Mouse (Mus musculus): ENCODE results near the gene E430018J23Rik. TPM values are rescaled to one million over a fixed set of nuclear protein-coding genes. Genes with fewer than 3 reads are reported as not detected.
"Not testable (repeated sequence)": the region's sequence is repeated elsewhere in the genome, so short reads cannot be mapped to it uniquely, and the experiment has no call there.

The E430018J23Rik gene
- total RNA-seq, 2 experiments from 2014 or later = not detected

DNA sequence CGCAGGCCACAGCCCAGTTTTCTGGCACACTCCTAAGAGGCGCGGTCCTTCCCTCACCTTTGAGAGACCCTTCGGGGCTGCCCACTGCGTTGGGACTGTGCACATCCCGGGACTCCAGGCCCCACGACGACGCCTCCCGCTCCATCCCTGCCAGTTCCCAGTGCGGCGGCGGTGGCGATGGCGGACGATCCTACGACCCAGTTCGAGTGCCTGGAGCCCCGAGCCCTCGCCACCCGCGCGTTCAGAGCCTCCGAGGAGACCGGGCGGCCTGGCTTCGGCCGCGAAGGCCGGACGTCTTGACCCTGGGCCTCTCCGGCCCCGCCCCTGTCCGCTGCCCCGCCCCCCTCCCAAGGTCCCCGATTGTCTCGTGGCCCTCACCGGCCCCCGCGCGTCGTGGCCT, 48.3 kb downstream of the E430018J23Rik start:
- no peak for ATAC-seq (replicated peaks; ENCODE audit: low FRiP score, poor library complexity, severe bottlenecking)

- ATAC-seq (replicated peaks; ENCODE audit: low FRiP score, poor library complexity, severe bottlenecking) = no peak
Measured at GRCm38 (mm10) chr7:127344371-127344770, 49.1 kb downstream of the E430018J23Rik start.

- ATAC-seq (replicated peaks; ENCODE audit: low FRiP score, poor library complexity, severe bottlenecking) = no peak
Measured at GRCm38 (mm10) chr7:127343351-127344019, 49.9 kb downstream of the E430018J23Rik start.

- no peak for ATAC-seq (replicated peaks; ENCODE audit: low FRiP score, poor library complexity, severe bottlenecking)
Measured at GRCm38 (mm10) chr7:127342888-127343287, 50.5 kb downstream of the E430018J23Rik start.

DNA sequence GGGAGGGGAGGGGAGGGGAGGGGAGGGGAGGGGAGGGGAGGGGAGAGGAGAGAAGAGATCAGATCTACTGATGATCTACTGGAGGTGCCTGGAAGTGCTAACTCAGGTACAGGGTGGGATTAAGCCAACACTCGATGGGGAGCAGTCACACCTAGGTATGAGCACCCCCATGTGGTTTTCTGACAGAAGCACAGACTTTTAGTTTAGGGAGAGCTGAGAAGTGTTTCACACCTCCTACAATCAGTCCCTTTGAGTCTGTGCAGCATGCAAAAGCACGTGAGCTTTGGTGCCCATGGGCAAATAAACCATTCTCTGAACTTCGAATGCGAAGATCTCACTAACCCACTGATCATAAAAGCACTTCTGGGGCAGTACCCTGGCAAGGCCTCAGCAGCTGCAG, 51.1 kb downstream of the E430018J23Rik start:
- no peak for ATAC-seq (replicated peaks; ENCODE audit: low FRiP score, poor library complexity, severe bottlenecking)

- not testable (repeated sequence) for ATAC-seq (replicated peaks; ENCODE audit: low FRiP score, poor library complexity, severe bottlenecking)
Measured at GRCm38 (mm10) chr7:127341861-127342260, 51.6 kb downstream of the E430018J23Rik start.

DNA sequence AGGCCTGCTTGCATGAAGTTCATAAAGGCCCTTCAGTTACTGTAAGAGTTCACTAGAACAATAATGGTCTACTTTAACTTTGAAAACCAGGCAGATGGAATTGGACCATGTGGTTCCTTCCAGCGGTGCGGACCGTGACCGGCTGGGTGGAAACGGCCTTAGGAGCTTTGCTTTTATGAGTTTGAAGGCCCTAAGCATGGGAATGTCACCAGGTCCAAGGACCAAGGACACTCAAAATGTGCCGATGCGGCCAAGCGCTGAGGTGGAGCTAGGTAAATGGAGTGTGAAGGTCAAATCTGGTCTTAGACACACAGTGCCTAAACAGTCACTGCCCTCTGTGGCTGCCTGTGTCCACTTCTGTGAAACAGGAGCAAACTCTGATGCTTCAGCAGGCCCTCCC, 52.1 kb downstream of the E430018J23Rik start:
- ATAC-seq (replicated peaks; ENCODE audit: low FRiP score, poor library complexity, severe bottlenecking) = no peak

Other genes with a start within 250 kb of the E430018J23Rik start
- gene Cd2bp2, start 197.6 kb downstream of the E430018J23Rik start, total RNA-seq (2015; ENCODE audit: low replicate concordance) = 18.7 and 25.2 TPM in 2 replicates
- gene Cd2bp2, start 197.6 kb downstream of the E430018J23Rik start, total RNA-seq (2017; ENCODE audit: low replicate concordance) = 43.6 and 63.3 TPM in 2 replicates
- gene Tbc1d10b, start 185.2 kb downstream of the E430018J23Rik start, total RNA-seq (2015; ENCODE audit: low replicate concordance) = 25.6 and 36.4 TPM in 2 replicates
- 85.3 and 173 TPM in 2 replicates for gene Tbc1d10b, start 185.2 kb downstream of the E430018J23Rik start, total RNA-seq (2017; ENCODE audit: low replicate concordance)
- gene Mylpf, start 184.7 kb downstream of the E430018J23Rik start, total RNA-seq (2015; ENCODE audit: low replicate concordance) = 24.3 and 28.1 TPM in 2 replicates
- 25.7 and 48.9 TPM in 2 replicates for gene Mylpf, start 184.7 kb downstream of the E430018J23Rik start, total RNA-seq (2017; ENCODE audit: low replicate concordance)
- gene Zfp553, start 160.6 kb downstream of the E430018J23Rik start, total RNA-seq (2015; ENCODE audit: low replicate concordance) = 2.5 and 2.9 TPM in 2 replicates
- 0.77 and 10.0 TPM in 2 replicates for gene Zfp553, start 160.6 kb downstream of the E430018J23Rik start, total RNA-seq (2017; ENCODE audit: low replicate concordance)
- gene Sept1, start 160.5 kb downstream of the E430018J23Rik start, total RNA-seq (2015; ENCODE audit: low replicate concordance) = 36.0 and 65.2 TPM in 2 replicates
- 24.0 and 44.4 TPM in 2 replicates for gene Sept1, start 160.5 kb downstream of the E430018J23Rik start, total RNA-seq (2017; ENCODE audit: low replicate concordance)
- gene Zfp771, start 149.4 kb downstream of the E430018J23Rik start, total RNA-seq (2015; ENCODE audit: low replicate concordance) = 4.0 TPM in 1 of 2 replicates, not detected in the other
- 0.26 TPM in 1 of 2 replicates, not detected in the other for gene Zfp771, start 149.4 kb downstream of the E430018J23Rik start, total RNA-seq (2017; ENCODE audit: low replicate concordance)
- 12.2 and 21.6 TPM in 2 replicates for gene Dctpp1, start 132.9 kb downstream of the E430018J23Rik start, total RNA-seq (2015; ENCODE audit: low replicate concordance)
- gene Dctpp1, start 132.9 kb downstream of the E430018J23Rik start, total RNA-seq (2017; ENCODE audit: low replicate concordance) = 6.2 and 11.1 TPM in 2 replicates
- gene Sephs2, start 119.6 kb downstream of the E430018J23Rik start, total RNA-seq (2015; ENCODE audit: low replicate concordance) = 16.8 and 18.0 TPM in 2 replicates
- 25.8 and 29.0 TPM in 2 replicates for gene Sephs2, start 119.6 kb downstream of the E430018J23Rik start, total RNA-seq (2017; ENCODE audit: low replicate concordance)
- 14.3 and 18.7 TPM in 2 replicates for gene Itgal, start 97.4 kb downstream of the E430018J23Rik start, total RNA-seq (2015; ENCODE audit: low replicate concordance)
- 2.1 and 3.9 TPM in 2 replicates for gene Itgal, start 97.4 kb downstream of the E430018J23Rik start, total RNA-seq (2017; ENCODE audit: low replicate concordance)
- 0.72 TPM in 1 of 2 replicates, not detected in the other for gene Zfp768, start 48.0 kb downstream of the E430018J23Rik start, total RNA-seq (2015; ENCODE audit: low replicate concordance)
- gene Zfp768, start 48.0 kb downstream of the E430018J23Rik start, total RNA-seq (2017; ENCODE audit: low replicate concordance) = 0.39 and 1.3 TPM in 2 replicates
- 0.42 TPM in 1 of 2 replicates, not detected in the other for gene Zfp747, start 17.6 kb downstream of the E430018J23Rik start, total RNA-seq (2015; ENCODE audit: low replicate concordance)
- 2.4 TPM in 1 of 2 replicates, not detected in the other for gene Zfp747, start 17.6 kb downstream of the E430018J23Rik start, total RNA-seq (2017; ENCODE audit: low replicate concordance)
- gene 9130019O22Rik, start 6.5 kb downstream of the E430018J23Rik start, total RNA-seq (2015; ENCODE audit: low replicate concordance) = 1.1 TPM in 1 of 2 replicates, not detected in the other
- 0.26 TPM in 1 of 2 replicates, not detected in the other for gene 9130019O22Rik, start 6.5 kb downstream of the E430018J23Rik start, total RNA-seq (2017; ENCODE audit: low replicate concordance)
- gene Zfp764, start 13.2 kb upstream of the E430018J23Rik start, total RNA-seq (2015; ENCODE audit: low replicate concordance) = 1.4 TPM in 1 of 2 replicates, not detected in the other
- gene Zfp764, start 13.2 kb upstream of the E430018J23Rik start, total RNA-seq (2017; ENCODE audit: low replicate concordance) = 1.4 TPM in 1 of 2 replicates, not detected in the other
- gene Zfp688, start 28.4 kb upstream of the E430018J23Rik start, total RNA-seq (2015; ENCODE audit: low replicate concordance) = 5.0 and 20.9 TPM in 2 replicates
- 5.0 and 6.7 TPM in 2 replicates for gene Zfp688, start 28.4 kb upstream of the E430018J23Rik start, total RNA-seq (2017; ENCODE audit: low replicate concordance)
- gene Zfp689, start 55.5 kb upstream of the E430018J23Rik start, total RNA-seq (2015; ENCODE audit: low replicate concordance) = 3.2 and 3.8 TPM in 2 replicates
- 3.1 and 6.1 TPM in 2 replicates for gene Zfp689, start 55.5 kb upstream of the E430018J23Rik start, total RNA-seq (2017; ENCODE audit: low replicate concordance)
- gene Prr14, start 66.0 kb upstream of the E430018J23Rik start, total RNA-seq (2015; ENCODE audit: low replicate concordance) = 147 and 172 TPM in 2 replicates
- 31.9 and 84.3 TPM in 2 replicates for gene Prr14, start 66.0 kb upstream of the E430018J23Rik start, total RNA-seq (2017; ENCODE audit: low replicate concordance)
- 103 and 125 TPM in 2 replicates for gene Fbrs, start 85.6 kb upstream of the E430018J23Rik start, total RNA-seq (2015; ENCODE audit: low replicate concordance)
- gene Fbrs, start 85.6 kb upstream of the E430018J23Rik start, total RNA-seq (2017; ENCODE audit: low replicate concordance) = 28.1 and 32.7 TPM in 2 replicates
- gene Srcap, start 118.4 kb upstream of the E430018J23Rik start, total RNA-seq (2015; ENCODE audit: low replicate concordance) = 80.4 and 99.3 TPM in 2 replicates
- 77.0 and 90.5 TPM in 2 replicates for gene Srcap, start 118.4 kb upstream of the E430018J23Rik start, total RNA-seq (2017; ENCODE audit: low replicate concordance)
- gene Gm42715, start 126.0 kb upstream of the E430018J23Rik start, total RNA-seq (2015; ENCODE audit: low replicate concordance) = 58.7 and 63.1 TPM in 2 replicates
- 25.4 and 45.8 TPM in 2 replicates for gene Gm42715, start 126.0 kb upstream of the E430018J23Rik start, total RNA-seq (2017; ENCODE audit: low replicate concordance)
- gene Tmem265, start 167.8 kb upstream of the E430018J23Rik start, total RNA-seq (2015; ENCODE audit: low replicate concordance) = 6.5 TPM in 1 of 2 replicates, not detected in the other
- 1.3 TPM in 1 of 2 replicates, not detected in the other for gene Tmem265, start 167.8 kb upstream of the E430018J23Rik start, total RNA-seq (2017; ENCODE audit: low replicate concordance)
- gene Phkg2, start 179.7 kb upstream of the E430018J23Rik start, total RNA-seq (2015; ENCODE audit: low replicate concordance) = 58.7 and 76.0 TPM in 2 replicates
- gene Phkg2, start 179.7 kb upstream of the E430018J23Rik start, total RNA-seq (2017; ENCODE audit: low replicate concordance) = 27.9 and 44.7 TPM in 2 replicates
- 21.8 and 32.1 TPM in 2 replicates for gene Ccdc189, start 195.0 kb upstream of the E430018J23Rik start, total RNA-seq (2015; ENCODE audit: low replicate concordance)
- 26.7 and 41.9 TPM in 2 replicates for gene Ccdc189, start 195.0 kb upstream of the E430018J23Rik start, total RNA-seq (2017; ENCODE audit: low replicate concordance)
- gene Rnf40, start 195.1 kb upstream of the E430018J23Rik start, total RNA-seq (2015; ENCODE audit: low replicate concordance) = 22.0 and 49.9 TPM in 2 replicates
- gene Rnf40, start 195.1 kb upstream of the E430018J23Rik start, total RNA-seq (2017; ENCODE audit: low replicate concordance) = 60.3 and 108 TPM in 2 replicates
- gene Zfp629, start 222.2 kb upstream of the E430018J23Rik start, total RNA-seq (2015; ENCODE audit: low replicate concordance) = 2.2 and 5.4 TPM in 2 replicates
- gene Zfp629, start 222.2 kb upstream of the E430018J23Rik start, total RNA-seq (2017; ENCODE audit: low replicate concordance) = 0.38 and 1.3 TPM in 2 replicates

Data from erythroid progenitor cell, adult 5-6 weeks (primary cell).